ENCODE assay signal across 8 mouse cellular contexts in genomic region chr8:87663349-87664216, GRCm38 (mm10).
DNase-seq lines count a peak whose midpoint lies in the region; ATAC-seq lines count a peak whose summit lies in the region.

No protein-coding gene starts in this region.

- 0 out of 2 replicates have a peak, but pooled peaks cover 4% of the 10 kb centered on the region for H3K36me3 ChIP-seq in embryonic facial prominence, embryonic 13.5 days
- H3K36me3 ChIP-seq in limb, embryonic 15.5 days = no peaks in the 10 kb centered on the region
- H3K36me3 ChIP-seq in splenic B cell, adult 2 months (ENCODE audit: control insufficient read depth, insufficient read depth, low read length, poor library complexity, severe bottlenecking) = no peaks in the 10 kb centered on the region

- H3K9me3 ChIP-seq in embryonic facial prominence, embryonic 13.5 days = no peaks in the 10 kb centered on the region
- no peaks in the 10 kb centered on the region for H3K9me3 ChIP-seq in limb, embryonic 15.5 days

- 12% methylated on average over 18 of the region's 18 CpGs for WGBS in embryonic facial prominence, embryonic 13.5 days
- 14% methylated on average over 18 of the region's 18 CpGs for WGBS in limb, embryonic 15.5 days

- H3K27me3 ChIP-seq in embryonic facial prominence, embryonic 13.5 days = peaks cover 48% of the 10 kb centered on the region
- H3K27me3 ChIP-seq in limb, embryonic 15.5 days = peaks cover 33% of the 10 kb centered on the region
- H3K27me3 ChIP-seq in splenic B cell, adult 2 months (ENCODE audit: control insufficient read depth, insufficient read depth, low read length, poor library complexity, severe bottlenecking) = no peaks in the 10 kb centered on the region

- H3K27ac ChIP-seq in embryonic facial prominence, embryonic 13.5 days = peak overlapping the region; percentile 51
- peak overlapping the region; percentile 55 for H3K27ac ChIP-seq in limb, embryonic 15.5 days

- peaks cover 39% of the 10 kb centered on the region for H3K4me1 ChIP-seq in embryonic facial prominence, embryonic 13.5 days
- H3K4me1 ChIP-seq in limb, embryonic 15.5 days = peaks cover 46% of the 10 kb centered on the region

- ATAC-seq in CD4-positive, CD25-positive, alpha-beta regulatory T cell, adult 4 months = no peak
- ATAC-seq in embryonic facial prominence, embryonic 13.5 days (ENCODE audit: insufficient number of reproducible peaks, insufficient read depth, low FRiP score, low TSS enrichment, low read depth) = no peak
- peak; percentile 52; the same call in 1 of the 2 replicates for ATAC-seq in limb, embryonic 15.5 days (ENCODE audit: insufficient number of reproducible peaks, low FRiP score, low TSS enrichment, low read depth)

- peak overlapping the region; percentile 67 for H3K4me2 ChIP-seq in embryonic facial prominence, embryonic 13.5 days
- H3K4me2 ChIP-seq in limb, embryonic 15.5 days = peak overlapping the region; percentile 52

- H3K4me3 ChIP-seq in embryonic facial prominence, embryonic 13.5 days = peak overlapping the region; percentile 38
- peak overlapping the region; percentile 29 for H3K4me3 ChIP-seq in limb, embryonic 15.5 days

- H3K9ac ChIP-seq in embryonic facial prominence, embryonic 13.5 days = peak overlapping the region; percentile 61
- H3K9ac ChIP-seq in limb, embryonic 15.5 days = no peak overlapping the region

- peak; percentile 36 for DNase-seq in CD4-positive, CD25-positive, alpha-beta regulatory T cell, adult 2 months (ENCODE audit: low read depth, low spot score)
- DNase-seq in heart, adult 9 months (ENCODE audit: low spot score in 2 of 2) = peak; percentile 67 to 71
- DNase-seq in kidney, adult 9 months = peak; percentile 66
- DNase-seq in naive thymus-derived CD4-positive, alpha-beta T cell, adult 2 months (ENCODE audit: low read depth) = peak; percentile 2
- peak; percentile 80 for DNase-seq in splenic B cell, adult 2 months (ENCODE audit: low read depth, low spot score)

Comparison
In these comparisons a context has a peak if more than half of its experiments do, and no peak if none do; other contexts are left out.
1. DNase-seq: peak in every context shown above with its lines; median percentile 80 in splenic B cell, adult 2 months; 69 in heart, adult 9 months; 66 in kidney, adult 9 months; 36 in CD4-positive, CD25-positive, alpha-beta regulatory T cell, adult 2 months; 2 in naive thymus-derived CD4-positive, alpha-beta T cell, adult 2 months.